Mouse (Mus musculus): Measurements from ENCODE around the gene Xk.
"Not testable (repeated sequence)": the region's sequence is repeated elsewhere in the genome, so short reads cannot be mapped to it uniquely, and the experiment has no call there.

Gene Xk

GRCm38 (mm10) chrX:9272460-9273361 is at the start of gene Xk:
Gene Xk (plus strand): TSS chrX:9272756.
- peak; percentile 2 for DNase-seq (ENCODE audit: extremely low read depth, insufficient read length, low spot score)

- no peak for DNase-seq (ENCODE audit: extremely low read depth, insufficient read length, low spot score)
Observed at GRCm38 (mm10) chrX:9227105-9227504, 45.5 kb upstream of the Xk start.

DNA sequence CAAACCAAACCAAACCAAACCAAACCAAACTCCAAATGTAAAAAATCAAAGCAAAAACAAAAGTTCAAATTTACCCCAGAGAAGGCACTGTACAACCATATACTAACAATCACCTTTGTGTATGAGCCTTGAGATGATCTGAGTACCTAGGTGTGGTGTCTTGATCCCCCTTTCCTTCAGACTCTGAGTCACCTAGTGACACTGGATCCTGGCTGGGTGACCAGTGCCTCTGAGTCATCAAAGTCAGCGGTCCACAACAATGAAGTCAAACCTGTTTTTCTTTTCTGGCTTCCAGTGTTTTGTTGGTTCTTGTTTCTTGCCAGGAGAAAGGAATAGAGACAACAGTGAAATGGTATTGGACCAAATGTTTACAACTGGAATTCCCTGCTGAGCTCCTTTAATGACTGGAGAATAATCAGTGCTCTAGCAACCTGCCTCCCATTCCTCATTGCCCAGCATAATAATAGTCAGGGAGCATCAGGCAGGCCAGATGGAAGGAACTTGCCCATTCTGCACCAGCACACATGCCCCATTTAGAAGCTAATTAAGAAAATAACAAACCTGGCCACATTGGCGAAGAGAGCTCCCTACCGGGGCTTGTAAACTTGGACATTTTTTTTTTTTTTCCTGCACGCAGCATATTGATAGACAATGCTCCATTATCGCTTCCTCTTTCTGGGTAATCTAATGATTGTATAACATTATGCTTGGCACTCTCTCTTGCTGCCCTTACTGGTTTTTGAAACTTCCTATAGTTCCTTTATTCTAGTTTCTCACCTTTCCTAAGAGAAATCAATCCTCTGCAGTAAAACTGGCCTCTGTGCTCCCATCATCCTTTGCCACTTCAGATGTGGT is 31.6 kb upstream of the Xk start:
- peak; percentile 2 for DNase-seq (ENCODE audit: extremely low read depth, insufficient read length, low spot score)

DNA sequence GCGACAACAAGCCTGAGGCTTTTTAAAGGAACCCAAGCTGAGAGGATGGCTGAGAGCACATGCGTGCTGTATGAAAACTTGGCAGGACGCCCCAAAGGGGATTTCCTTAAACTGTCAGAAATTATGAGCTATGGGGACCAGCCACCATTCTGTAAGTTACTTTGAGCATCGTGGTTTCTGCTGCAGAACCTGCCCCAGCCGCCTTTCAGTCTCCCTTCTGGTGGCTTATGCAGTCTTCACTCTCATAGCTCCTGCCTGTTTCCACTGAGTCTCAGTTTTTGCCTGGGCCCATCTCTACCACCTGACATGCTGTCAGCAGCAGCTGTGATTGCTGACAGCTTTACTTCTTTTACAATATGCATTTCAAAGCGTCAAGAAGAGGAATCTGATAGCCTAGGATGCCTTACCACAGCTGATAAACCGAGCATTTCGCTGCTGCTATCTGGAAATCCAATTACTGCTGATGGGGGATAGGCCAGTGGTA is 29.1 kb upstream of the Xk start:
- DNase-seq (ENCODE audit: extremely low read depth, insufficient read length, low spot score) = no peak

DNA sequence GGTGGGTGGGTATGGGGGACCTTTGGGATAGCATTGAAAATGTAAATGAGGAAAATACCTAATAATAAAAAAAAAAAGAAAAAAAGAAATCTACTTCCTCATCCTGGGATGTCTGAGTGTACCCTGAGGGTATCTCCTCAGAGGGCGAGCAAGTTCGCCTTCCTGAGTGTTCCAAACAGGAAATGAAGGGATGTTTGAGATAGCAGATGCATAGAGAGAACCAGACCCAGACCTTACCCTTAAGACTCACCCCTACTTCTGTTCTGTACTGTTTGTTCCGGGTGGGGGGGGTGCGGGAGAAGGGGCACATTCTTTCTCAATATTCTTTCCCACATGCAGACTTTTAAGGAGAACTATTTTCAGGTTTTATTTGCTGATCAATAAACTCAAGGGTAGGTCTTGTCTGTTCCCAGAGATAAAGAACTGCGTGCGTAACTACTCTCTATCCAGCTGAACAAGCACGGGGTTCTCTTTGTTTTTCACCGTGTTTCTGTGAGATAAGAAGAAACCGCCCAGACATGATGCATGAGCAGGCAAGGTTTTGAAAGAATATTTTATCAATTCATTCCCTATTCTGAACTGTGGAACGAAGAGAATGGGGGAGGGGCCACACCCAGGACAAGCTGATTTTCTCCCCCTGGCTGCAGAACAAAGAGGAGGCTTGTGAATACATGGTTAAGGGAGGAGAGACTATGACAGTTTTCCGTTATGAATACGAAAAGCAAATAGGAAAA is 27.8 kb upstream of the Xk start:
- DNase-seq (ENCODE audit: extremely low read depth, insufficient read length, low spot score) = no peak

DNA sequence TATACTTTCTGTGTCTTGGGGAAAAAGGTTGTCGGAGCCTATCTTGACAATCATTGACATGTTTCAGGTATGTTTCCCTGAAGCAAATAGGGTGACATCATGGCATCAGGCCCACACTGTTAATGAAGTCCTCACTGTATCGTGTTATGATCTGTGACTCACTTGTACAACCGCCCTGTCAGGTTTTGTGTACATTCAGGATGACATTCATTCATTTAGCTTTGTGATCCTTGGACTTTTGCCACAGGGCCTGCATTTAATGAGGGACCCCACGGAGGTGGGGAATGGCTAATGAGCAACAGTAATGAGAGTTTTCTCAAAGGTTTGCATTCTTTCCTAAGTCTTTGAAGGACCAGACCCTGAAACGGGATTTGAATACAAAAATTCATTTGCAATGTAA is 23.6 kb upstream of the Xk start:
- no peak for DNase-seq (ENCODE audit: extremely low read depth, insufficient read length, low spot score)

- DNase-seq (ENCODE audit: extremely low read depth, insufficient read length, low spot score) = no peak
Observed at GRCm38 (mm10) chrX:9253990-9254389, 18.6 kb upstream of the Xk start.

DNA sequence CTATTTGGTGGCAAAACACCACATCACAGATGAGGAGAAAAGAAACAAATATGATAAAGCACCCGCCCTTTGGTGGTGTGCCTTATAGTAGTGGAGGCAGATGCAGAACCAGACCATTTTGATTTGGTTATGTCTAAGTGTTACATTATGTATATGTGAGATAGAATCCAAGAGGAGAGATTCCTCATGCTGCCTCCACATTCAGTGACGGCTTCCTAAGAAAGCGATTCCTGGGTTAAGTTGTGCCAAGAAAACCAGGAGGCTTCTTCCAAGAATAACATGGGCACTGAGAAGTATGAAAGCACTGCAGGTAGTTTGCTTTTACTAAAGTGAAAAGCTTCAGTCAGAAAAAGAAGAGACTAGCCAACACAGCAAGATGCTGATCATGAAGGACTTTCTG is 17.7 kb upstream of the Xk start:
- no peak for DNase-seq (ENCODE audit: extremely low read depth, insufficient read length, low spot score)

GRCm38 (mm10) chrX:9256766-9257165 is 15.8 kb upstream of the Xk start, which contains the start of gene Gm14862:
Gene Gm14862 (minus strand): TSS chrX:9256899.
- DNase-seq (ENCODE audit: extremely low read depth, insufficient read length, low spot score) = no peak

DNA sequence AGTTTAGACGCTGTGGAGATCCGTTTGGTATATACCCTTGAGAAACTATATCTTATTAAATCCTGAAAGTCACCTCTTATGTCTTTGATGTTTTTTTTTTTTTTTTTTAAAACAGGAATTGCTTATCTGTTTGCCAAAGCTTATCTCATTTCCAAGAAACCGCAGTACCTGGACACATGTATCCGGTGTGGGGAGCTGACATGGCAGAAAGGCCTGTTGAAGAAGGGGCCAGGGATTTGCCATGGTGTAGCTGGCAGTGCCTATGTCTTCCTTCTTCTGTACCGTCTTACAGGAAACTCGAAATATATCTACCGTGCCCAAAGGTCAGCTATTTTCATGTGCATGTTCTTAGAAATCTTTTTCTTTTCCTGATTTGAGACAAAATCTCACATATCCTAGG is 14.7 kb upstream of the Xk start:
- DNase-seq (ENCODE audit: extremely low read depth, insufficient read length, low spot score) = no peak

- no peak for DNase-seq (ENCODE audit: extremely low read depth, insufficient read length, low spot score)
Observed at GRCm38 (mm10) chrX:9259267-9259666, 13.3 kb upstream of the Xk start.

DNA sequence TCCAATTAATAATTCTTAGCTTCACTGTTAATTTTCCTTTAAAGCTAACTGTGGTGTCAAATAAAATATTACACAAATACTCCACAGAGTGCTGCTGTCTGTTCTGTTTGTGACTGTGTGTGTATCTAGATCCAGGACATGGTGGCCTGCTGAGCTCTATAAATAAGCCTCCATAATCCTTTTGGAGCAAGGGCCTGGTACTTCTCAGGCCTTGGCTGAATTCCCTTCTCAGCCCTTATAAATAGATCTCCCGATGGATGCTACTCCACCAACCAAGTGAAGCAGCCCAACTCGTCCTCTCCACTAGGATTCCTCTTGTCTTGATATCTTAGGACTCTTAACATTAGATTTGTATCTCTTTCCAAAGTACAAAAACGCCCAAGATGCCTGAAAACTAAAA is 1.4 kb upstream of the Xk start:
- DNase-seq (ENCODE audit: extremely low read depth, insufficient read length, low spot score) = no peak

DNA sequence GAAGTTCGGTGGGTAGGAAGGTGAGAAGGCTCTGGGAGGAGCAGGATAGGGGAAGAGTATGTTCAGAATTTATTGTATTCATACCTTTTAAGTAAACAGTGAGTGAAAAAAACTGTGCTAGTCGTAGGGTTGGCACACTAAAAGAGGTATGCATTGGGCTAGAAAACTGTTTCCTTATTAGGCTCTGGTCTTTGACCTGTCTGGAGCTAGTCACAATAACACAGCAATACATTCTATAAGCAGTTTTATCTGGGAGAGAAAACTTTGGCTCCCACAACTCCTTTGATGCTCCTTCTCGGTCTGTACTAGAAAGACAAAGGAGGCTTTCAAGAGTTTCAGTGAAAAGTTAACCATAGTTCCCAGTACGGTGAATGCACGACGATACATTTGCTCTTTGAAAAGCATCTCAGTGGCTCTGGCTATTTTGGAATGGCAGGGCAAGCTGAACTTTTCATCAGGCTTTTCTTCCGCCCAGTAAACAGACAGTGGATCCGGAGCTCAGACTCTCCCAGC is 553 bp upstream of the Xk start:
- DNase-seq (ENCODE audit: extremely low read depth, insufficient read length, low spot score) = no peak

- no peak for DNase-seq (ENCODE audit: extremely low read depth, insufficient read length, low spot score)
Observed at GRCm38 (mm10) chrX:9273377-9274002, 934 bp downstream of the Xk start.

GRCm38 (mm10) chrX:9274321-9274720 is 1.8 kb downstream of the Xk start:
- DNase-seq (ENCODE audit: extremely low read depth, insufficient read length, low spot score) = no peak

DNA sequence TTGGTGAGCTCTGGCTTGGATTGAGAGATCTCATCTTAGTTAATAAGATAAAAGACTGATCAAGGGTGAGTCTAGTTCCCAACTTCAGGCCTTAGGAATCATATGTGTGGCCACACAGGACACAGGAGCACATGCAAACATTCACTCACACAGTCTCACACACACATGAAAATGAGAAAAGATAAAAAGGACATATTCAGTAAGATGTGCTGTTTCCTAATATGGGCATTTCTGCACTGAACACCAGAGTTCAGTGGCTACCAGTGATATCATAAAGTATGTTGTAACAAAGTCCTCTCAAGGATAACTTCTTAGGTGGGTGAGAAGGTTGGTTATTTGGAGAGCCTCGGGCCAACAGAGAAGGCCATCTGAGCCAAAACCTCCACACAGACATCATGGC is 10.9 kb downstream of the Xk start, which contains the start of gene H2al1m:
Gene H2al1m (plus strand): TSS at position 301 of the 400 bp plus-strand sequence.
- not testable (repeated sequence) for DNase-seq (ENCODE audit: extremely low read depth, insufficient read length, low spot score)

GRCm38 (mm10) chrX:9293140-9293829 is 20.7 kb downstream of the Xk start:
- DNase-seq (ENCODE audit: extremely low read depth, insufficient read length, low spot score) = not testable (repeated sequence)

DNA sequence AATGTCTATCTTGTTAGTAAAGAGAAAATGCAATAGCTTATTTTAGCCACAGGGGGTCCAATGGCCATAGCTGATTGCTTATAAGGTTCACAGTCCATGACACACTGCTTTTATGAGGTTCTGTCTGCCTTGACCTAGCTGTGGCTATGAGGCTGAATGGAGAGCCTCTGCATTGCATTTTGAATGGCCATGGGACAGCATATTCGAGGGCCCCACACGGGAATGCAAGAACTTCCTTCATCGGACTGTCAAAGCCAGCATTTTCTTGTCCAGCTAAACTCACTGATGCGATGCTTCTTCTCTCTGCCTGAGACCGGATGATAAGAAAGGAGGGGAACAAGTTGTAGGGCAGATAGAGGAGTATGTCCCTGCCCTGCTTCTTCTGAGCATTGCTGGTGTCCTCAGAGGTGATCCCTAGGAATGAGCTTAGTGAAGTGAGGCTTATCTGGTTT is 25.9 kb downstream of the Xk start:
- no peak for DNase-seq (ENCODE audit: extremely low read depth, insufficient read length, low spot score)

- DNase-seq (ENCODE audit: extremely low read depth, insufficient read length, low spot score) = no peak
Observed at GRCm38 (mm10) chrX:9302791-9303190, 30.2 kb downstream of the Xk start.

All from 3134 (cell line).